Mouse (Mus musculus) cortical plate, adult 2 months (tissue): ENCODE data around the gene Cacna1d.

Experiments
- CTCF ChIP-seq: fragments of 200-500 bp; IDR thresholded peaks from 2 replicates; pipeline ENCODE4 v1.5.1; 2011; ENCODE audit warnings: mild to moderate bottlenecking, control low read depth, low read length; ENCODE audit not compliant: insufficient read depth; ENCODE audit errors: extremely low read depth
- POLR2A ChIP-seq: fragments of 200-500 bp; IDR thresholded peaks from 2 replicates; pipeline ENCODE4 v1.6.1; 2011; ENCODE audit warnings: mild to moderate bottlenecking, low read length, control low read depth; ENCODE audit not compliant: insufficient read depth; ENCODE audit errors: extremely low read depth

DNA sequence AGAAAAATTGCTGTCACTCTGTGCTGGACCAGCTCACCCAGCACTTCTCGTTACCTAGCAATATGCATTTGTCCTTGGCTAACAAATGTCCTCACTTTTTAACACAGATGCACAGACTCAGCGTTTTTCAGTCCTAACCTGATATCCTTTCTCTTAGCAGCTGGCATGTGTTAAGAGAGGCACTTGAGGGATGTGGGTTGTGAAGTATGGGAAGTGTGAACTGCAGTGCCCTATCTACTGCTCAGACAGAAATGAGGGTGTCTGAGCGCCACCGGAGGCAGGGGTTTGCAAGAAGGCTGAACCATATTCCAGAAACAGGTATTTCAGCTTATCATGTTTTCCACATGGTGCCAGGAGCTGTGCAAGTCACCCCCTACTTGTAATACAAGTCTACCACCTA is 27.9 kb downstream of the Cacna1d start:
- TF ChIP-seq POLR2A (no peak), CTCF (no peak)
